Mouse (Mus musculus): ENCODE measurements around the gene Cbfa2t3. TPM values are rescaled to one million over a fixed set of nuclear protein-coding genes. Genes with fewer than 3 reads are reported as not detected.

The Cbfa2t3 gene
- total RNA-seq, 2 experiments from 2014 or later, result 27.2 to 29.7 TPM

- DNase-seq (ENCODE audit: low spot score in 2 of 2), result no peak
- intact Hi-C loops (cut with DNase I), result no loop called here
These were observed 112.7 kb downstream of the Cbfa2t3 start for GRCm38 (mm10) chr8:122586171-122586570.

- intact Hi-C loops (cut with DNase I), result no loop called here
- no peak for DNase-seq (ENCODE audit: low spot score in 2 of 2)
These were observed 113.5 kb downstream of the Cbfa2t3 start for GRCm38 (mm10) chr8:122585411-122585891.

- no peak for DNase-seq (ENCODE audit: low spot score in 2 of 2)
- intact Hi-C loops (cut with DNase I), result no loop called here
These were observed 113.9 kb downstream of the Cbfa2t3 start for GRCm38 (mm10) chr8:122584981-122585380.

GRCm38 (mm10) chr8:122580926-122581325, 118.0 kb downstream of the Cbfa2t3 start:
- DNase-seq (ENCODE audit: low spot score in 2 of 2), result no peak
- intact Hi-C loops (cut with DNase I), result no loop called here

GRCm38 (mm10) chr8:122579196-122579595, 119.7 kb downstream of the Cbfa2t3 start:
- intact Hi-C loops (cut with DNase I), result no loop called here
- no peak for DNase-seq (ENCODE audit: low spot score in 2 of 2)

- intact Hi-C loops (cut with DNase I), result no loop called here
- DNase-seq (ENCODE audit: low spot score in 2 of 2), result no peak
These were observed 121.8 kb downstream of the Cbfa2t3 start for GRCm38 (mm10) chr8:122577116-122577515.

GRCm38 (mm10) chr8:122576648-122577022, 122.3 kb downstream of the Cbfa2t3 start, which contains the start of gene Aprt:
Gene Aprt (minus strand): TSS chr8:122576909.
- DNase-seq (ENCODE audit: low spot score in 2 of 2), result peak; percentile 91 to 94
- intact Hi-C loops (cut with DNase I), result no loop called here

GRCm38 (mm10) chr8:122575735-122576647, 122.9 kb downstream of the Cbfa2t3 start:
- intact Hi-C loops (cut with DNase I), result no loop called here
- no peak for DNase-seq (ENCODE audit: low spot score in 2 of 2)

GRCm38 (mm10) chr8:122575286-122575685, 123.6 kb downstream of the Cbfa2t3 start:
- intact Hi-C loops (cut with DNase I), result no loop called here

More at GRCm38 (mm10) chr8:122575286-122575685, 123.6 kb downstream of the Cbfa2t3 start:
- DNase-seq (ENCODE audit: low spot score in 2 of 2), result no peak

Small RNA genes within 50 kb of the gene (microRNA-seq; reads per million reads assigned to microRNA genes)
- gene Mir6396, result 0 reads per million in 2 experiments

Other genes with a start within 250 kb of the Cbfa2t3 start
- not detected for gene Snai3, start 238.4 kb downstream of the Cbfa2t3 start, total RNA-seq (2021)
- 10 to 100 TPM; 22.4 to 23.2 TPM for gene Rnf166, start 223.0 kb downstream of the Cbfa2t3 start, total RNA-seq (2021)
- gene Ctu2, start 223.0 kb downstream of the Cbfa2t3 start, total RNA-seq (2021), result 10 to 100 TPM; 23.9 to 30.9 TPM
- gene Piezo1, start 147.8 kb downstream of the Cbfa2t3 start, total RNA-seq (2021), result 10 to 100 TPM; 10.1 to 12.2 TPM
- 1 to 10 TPM; 2.2 to 3.5 TPM for gene Cdt1, start 131.1 kb downstream of the Cbfa2t3 start, total RNA-seq (2021)
- 10 to 100 TPM; 73.7 to 81.1 TPM for gene Aprt, start 122.2 kb downstream of the Cbfa2t3 start, total RNA-seq (2021)
- 10 to 100 TPM in 1 of 2 experiments, 1 to 10 TPM in 1; 9.7 to 10.3 TPM for gene Galns, start 87.6 kb downstream of the Cbfa2t3 start, total RNA-seq (2021)
- 10 to 100 TPM; 84.2 to 85.9 TPM for gene Trappc2l, start 87.5 kb downstream of the Cbfa2t3 start, total RNA-seq (2021)
- not detected for gene Pabpn1l, start 76.4 kb downstream of the Cbfa2t3 start, total RNA-seq (2021)
- gene Acsf3, start 76.4 kb upstream of the Cbfa2t3 start, total RNA-seq (2021), result 10 to 100 TPM; 19.0 to 20.9 TPM
- gene Cdh15, start 148.9 kb upstream of the Cbfa2t3 start, total RNA-seq (2021), result 1 to 10 TPM; 1.1 TPM